Mouse (Mus musculus) bone marrow macrophage, adult 2 months (primary cell): ENCODE measurements around the gene Rpl11. TPM values are rescaled to one million over a fixed set of nuclear protein-coding genes. Genes with fewer than 3 reads are reported as not detected.
A peak's percentile ranks its signal among the peaks of the same experiment; 100 is the strongest.

Experiments used
- H3K27ac ChIP-seq: 2 replicates; pipeline ENCODE4 v1.5.1; 2012; ENCODE audit warnings: low read depth, low read length; ENCODE audit not compliant: insufficient read depth
- H3K4me1 ChIP-seq: 2 replicates; pipeline ENCODE4 v1.6.1; 2012; ENCODE audit warnings: low read length; ENCODE audit not compliant: control insufficient read depth, insufficient read depth
- H3K4me3 ChIP-seq: 2 replicates; pipeline ENCODE4 v1.5.1; 2012; ENCODE audit warnings: mild to moderate bottlenecking, low read length, moderate library complexity; ENCODE audit not compliant: insufficient read depth
- CTCF ChIP-seq: IDR thresholded peaks from 2 replicates; pipeline ENCODE4 v1.5.1; 2012; ENCODE audit warnings: low read depth, mild to moderate bottlenecking, low read length, moderate library complexity
- POLR2A ChIP-seq: IDR thresholded peaks from 2 replicates; pipeline ENCODE4 v1.6.1; 2012; ENCODE audit warnings: mild to moderate bottlenecking, low read depth, low read length, borderline replicate concordance
- polyA plus RNA-seq: library from polyadenylated mRNA; stranded (reverse); fragments of >200 nt; gene quantifications from 2 replicates; pipeline ENCODE4 v1.2.4, GENCODE M21; 2012; ENCODE audit not compliant: missing spikeins, insufficient read depth, insufficient read length

Gene Rpl11
- polyA plus RNA-seq, 1 experiment = 1,501 TPM

DNA sequence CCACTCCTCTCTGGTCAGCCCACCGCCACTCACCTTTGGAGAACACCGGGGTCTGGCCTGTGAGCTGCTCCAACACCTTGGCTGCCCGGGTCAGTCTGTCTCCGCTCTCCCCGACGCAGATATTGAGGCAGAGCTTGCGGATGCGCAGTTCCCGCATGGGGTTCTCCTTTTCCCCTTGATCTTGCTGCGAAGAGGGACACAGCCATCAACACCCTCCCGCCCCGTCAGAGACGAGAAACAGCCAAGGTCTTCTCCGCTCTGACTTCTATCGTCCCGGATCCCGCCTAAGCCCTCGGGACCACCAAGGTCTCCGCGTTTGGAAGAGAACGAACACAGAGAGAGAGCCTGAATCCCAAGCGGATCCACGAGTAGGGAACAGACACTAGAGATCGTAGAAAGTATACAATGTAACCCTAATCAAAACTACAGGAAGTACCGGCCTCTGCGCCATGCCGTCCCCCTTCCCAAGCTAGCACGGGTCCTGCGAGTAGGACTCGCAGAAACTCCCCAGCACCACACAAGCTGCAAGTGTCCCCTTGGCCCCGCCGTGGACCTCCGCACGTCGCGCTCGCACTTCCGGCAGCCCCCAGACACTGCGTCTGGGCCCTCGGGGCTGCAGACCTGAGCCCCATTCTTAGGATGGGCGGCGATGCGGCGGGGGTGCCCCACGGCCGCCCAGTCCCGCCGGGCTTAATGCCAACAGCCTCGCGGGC lies 538 bp downstream of the Rpl11 start:
- Histone ChIP-seq H3K4me1 (peaks cover 21% of the 10 kb centered on the region), H3K27ac (peak overlapping the region; percentile 69), H3K4me3 (peak overlapping the region; percentile 88)
- TF ChIP-seq POLR2A (no peak), CTCF (no peak)

DNA sequence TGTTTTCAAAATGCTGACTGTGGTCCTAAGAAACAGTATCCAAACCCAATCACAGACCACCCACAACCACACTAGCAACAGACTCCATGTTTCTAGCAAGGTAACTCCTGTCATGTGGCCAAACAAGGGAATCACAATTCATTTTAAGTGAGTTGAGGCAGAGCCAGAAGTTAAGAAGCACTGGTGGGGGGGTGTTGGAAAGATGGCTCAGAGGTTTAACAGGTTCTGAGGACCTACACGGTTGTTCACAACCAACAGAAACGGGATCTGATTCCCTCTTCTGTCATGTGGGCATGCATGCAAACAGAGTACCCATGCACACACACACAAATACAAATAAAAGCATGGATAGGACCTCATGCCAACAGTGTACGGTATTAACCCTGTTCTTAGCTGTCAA lies 1.2 kb downstream of the Rpl11 start:
- TF ChIP-seq CTCF = no peak
- TF ChIP-seq POLR2A = no peak
- H3K4me3 ChIP-seq = peak overlapping the region; percentile 88
- H3K4me1 ChIP-seq = peaks cover 21% of the 10 kb centered on the region
- H3K27ac ChIP-seq = peak overlapping the region; percentile 69; the same call in 1 of the 2 replicates

DNA sequence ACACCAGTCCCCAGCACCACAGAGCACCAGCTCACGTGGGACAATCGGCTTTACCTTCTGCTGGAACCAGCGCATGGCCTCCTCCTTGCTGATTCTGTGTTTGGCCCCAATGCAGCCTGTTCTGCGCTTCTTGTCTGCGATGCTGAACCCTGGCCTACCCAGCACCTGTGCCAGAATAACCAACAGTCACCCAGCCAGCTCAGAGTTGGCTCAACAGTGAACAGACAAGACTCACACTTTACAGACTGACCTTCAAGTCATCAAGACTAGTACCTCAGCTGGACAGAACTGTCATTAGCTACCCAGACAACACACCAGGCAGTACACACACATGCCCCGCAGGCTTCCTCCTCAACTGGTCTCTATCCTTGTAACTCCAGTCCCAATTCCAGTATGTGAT lies 3.0 kb downstream of the Rpl11 start:
- no peak for TF ChIP-seq POLR2A
- no peak for TF ChIP-seq CTCF
- no peak overlapping the region for H3K4me3 ChIP-seq

DNA sequence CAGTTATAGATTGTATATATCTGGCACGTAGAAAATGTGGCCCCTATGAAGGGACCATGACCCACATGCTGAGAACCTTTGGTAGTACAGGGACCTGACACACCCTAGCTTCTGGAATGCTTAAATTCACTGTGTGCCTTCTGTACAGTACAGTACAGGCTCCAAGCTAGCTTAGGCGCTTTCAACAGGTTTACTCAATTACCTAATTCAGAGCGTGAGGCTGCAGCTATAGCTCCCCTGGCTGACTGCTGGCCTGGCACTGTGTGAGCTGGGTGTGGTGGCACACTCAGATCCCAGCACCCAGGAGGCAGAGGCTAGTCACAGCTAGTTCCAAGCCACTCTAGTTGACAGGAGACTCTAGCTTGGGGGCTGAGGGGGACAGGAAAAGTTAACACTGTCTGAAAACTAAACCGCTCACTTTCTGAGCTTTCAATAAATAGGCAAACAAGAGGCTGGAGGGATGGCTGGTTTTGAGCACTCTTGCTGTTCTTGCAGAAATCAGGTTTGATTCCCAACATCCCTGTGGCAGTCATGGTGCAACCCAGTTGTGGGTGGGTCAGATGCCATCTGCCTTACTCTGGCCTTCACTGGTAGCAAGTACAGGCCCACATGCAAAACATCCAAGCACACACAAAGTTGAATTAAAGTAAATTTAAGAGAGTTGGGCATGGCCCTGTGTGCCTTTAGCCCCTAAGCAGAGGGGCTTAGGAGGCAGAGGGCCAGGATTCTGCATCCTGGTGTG lies 4.8 kb downstream of the Rpl11 start:
- TF ChIP-seq POLR2A = no peak
- no peak for TF ChIP-seq CTCF
- H3K4me1 ChIP-seq = peaks cover 15% of the 10 kb centered on the region
- no peak overlapping the region for H3K27ac ChIP-seq
- no peak overlapping the region for H3K4me3 ChIP-seq

More for the DNA sequence above, 3.0 kb downstream of the Rpl11 start:
- H3K4me1 ChIP-seq = peaks cover 10% of the 10 kb centered on the region
- H3K27ac ChIP-seq = no peak overlapping the region

DNA sequence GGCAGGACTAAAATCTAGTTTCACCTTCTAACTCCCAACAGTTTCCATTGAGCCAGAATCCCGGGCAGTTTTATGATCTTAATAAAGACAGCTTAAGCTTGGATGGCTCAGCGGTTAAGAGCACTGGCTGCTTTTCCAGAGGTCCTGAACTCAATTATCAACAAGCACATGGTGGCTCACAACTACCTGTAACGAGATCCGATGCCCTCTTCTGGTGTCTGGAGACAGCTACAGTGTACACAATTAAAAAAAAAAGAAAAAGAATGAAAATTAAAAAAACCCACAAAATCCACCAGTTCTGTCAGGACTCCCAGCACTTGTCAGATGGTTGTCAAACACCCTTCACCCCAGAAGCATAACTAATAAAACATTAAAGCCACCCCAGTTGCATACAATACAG lies 5.6 kb downstream of the Rpl11 start:
- H3K27ac ChIP-seq = no peak overlapping the region
- H3K4me3 ChIP-seq = no peak overlapping the region
- peaks cover 15% of the 10 kb centered on the region for H3K4me1 ChIP-seq
- TF ChIP-seq POLR2A = no peak
- TF ChIP-seq CTCF = no peak

DNA sequence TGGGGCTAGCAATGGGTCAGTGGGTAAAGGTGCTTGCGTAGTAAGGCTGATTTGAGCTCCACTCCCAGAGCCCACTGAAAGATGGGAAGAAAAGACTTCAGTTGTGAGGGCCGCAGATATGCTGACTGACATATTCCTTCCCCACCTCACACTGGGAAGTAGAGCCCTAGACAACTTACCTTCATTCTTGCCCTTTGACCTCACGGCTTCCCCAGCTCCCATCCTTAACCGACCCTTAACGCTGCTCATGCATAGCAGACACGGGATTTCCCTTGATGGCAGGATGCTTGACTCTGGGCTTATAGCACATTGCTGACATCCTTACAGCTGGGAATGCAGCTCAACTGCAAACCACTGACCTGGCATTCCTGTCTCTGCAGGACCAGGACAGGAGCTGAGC lies 6.3 kb downstream of the Rpl11 start:
- H3K27ac ChIP-seq = no peak overlapping the region
- no peak for TF ChIP-seq CTCF
- TF ChIP-seq POLR2A = no peak
- H3K4me3 ChIP-seq = no peak overlapping the region
- peaks cover 15% of the 10 kb centered on the region for H3K4me1 ChIP-seq

DNA sequence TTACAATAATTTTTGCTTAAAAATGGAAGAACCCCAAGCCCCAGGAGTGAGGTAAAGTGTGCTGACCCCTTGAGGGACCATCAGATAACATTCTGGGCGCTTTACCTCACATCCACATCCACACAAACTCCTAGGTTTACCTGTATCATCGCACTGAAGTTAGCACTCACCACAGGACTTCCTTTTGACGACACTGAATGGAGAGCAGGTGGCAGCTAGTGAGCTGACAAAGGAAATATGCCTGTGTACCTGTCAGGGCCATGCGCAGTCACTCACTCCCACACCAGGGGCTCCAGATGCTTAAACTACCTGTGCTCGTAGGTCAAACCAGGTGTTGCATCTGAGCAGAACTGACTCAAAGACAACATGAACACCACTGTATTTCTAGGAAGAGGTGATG lies 8.1 kb downstream of the Rpl11 start:
- Histone ChIP-seq H3K4me1 (peaks cover 8% of the 10 kb centered on the region), H3K27ac (no peak overlapping the region), H3K4me3 (no peak overlapping the region)
- TF ChIP-seq POLR2A (no peak), CTCF (no peak)

DNA sequence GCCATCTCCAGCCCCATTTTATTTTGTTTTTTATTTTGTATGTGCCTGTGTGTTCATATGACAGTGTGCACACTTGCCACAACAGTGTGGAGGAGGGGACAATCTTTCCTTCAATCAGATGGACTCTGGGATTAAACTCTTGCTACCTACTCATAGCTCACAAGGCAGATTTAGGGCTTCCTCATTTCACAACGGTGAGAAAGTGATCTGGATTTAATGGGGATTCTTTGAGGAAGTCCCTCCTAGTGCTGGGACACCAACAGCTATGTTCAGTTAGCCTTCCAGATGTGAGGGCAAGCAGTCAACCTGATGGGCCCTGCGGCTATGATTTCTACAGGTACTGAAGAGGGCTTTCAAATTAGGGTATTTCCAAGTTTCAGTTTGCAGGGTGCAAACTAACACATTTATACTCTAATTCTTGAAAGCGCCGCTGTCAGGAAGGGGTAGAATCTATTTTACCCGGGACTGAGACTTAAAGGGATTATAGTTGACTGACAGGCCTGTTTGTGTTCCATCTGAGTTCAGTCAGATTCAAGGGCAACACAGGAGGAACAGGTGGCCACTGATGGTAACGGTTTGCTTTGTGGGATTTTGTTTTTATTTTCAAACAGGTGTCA lies 9.3 kb downstream of the Rpl11 start:
- TF ChIP-seq CTCF (no peak), POLR2A (no peak)
- H3K27ac ChIP-seq = no peak overlapping the region
- peaks cover 8% of the 10 kb centered on the region for H3K4me1 ChIP-seq
- H3K4me3 ChIP-seq = no peak overlapping the region

DNA sequence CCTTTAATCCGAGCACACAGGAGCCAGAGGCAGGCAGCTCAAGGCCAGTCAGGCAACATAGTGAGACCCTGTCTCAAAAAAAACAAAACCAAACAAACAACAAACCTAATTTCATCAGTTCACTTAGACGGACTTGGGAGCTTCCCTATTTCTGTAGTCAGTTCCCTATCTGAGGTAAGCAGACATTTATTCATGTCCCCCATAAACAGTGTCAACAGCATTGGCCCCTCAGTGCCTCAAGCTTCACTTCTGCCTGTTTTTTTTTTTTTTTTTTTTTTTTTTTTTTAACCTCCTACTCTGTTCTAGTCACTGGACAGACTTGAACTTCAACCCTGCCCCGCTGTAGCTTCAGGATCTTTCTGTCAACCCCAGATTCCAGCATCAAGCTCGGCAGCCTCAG lies 18.1 kb downstream of the Rpl11 start:
- Histone ChIP-seq H3K4me3 (no peak overlapping the region), H3K4me1 (peaks cover 24% of the 10 kb centered on the region), H3K27ac (peak overlapping the region; percentile 76)
- no peak for TF ChIP-seq POLR2A
- TF ChIP-seq CTCF = no peak

DNA sequence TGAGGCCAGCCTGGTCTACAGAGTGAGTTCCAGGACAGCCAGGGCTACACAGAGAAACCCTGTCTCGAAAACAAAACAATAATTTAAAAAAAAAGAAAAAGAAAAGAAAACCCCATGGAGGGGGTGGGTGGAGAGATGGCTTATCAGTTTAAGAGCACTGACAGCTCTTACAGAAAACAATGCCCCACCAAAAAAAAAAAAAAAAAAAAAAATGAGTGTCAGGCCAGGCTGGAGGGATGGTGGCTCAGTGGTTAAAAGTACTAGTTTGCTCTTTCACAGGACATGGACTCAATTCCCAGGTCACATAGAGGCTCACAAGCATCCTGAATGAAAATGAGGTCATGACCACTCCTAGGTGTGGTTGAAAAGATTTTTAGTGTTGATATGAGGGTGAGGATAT lies 20.0 kb downstream of the Rpl11 start:
- Histone ChIP-seq H3K4me1 (peaks cover 42% of the 10 kb centered on the region), H3K4me3 (no peak overlapping the region), H3K27ac (no peak overlapping the region)
- TF ChIP-seq CTCF = no peak
